Mouse (Mus musculus) small intestine, adult 2 months (tissue): ENCODE measurements around the gene Trim25. TPM values are rescaled to one million over a fixed set of nuclear protein-coding genes. Genes with fewer than 3 reads are reported as not detected.
A peak's percentile ranks its signal among the peaks of the same experiment; 100 is the strongest.

Experiments used
- H3K27ac ChIP-seq: fragments of 200-500 bp; 2 replicates; pipeline ENCODE4 v1.5.1; 2012; ENCODE audit warnings: low read depth, low read length, control low read depth, inconsistent platforms; ENCODE audit not compliant: insufficient read depth
- H3K27me3 ChIP-seq: fragments of 200-500 bp; 2 replicates; pipeline ENCODE4 v1.6.1; 2012; ENCODE audit warnings: mild to moderate bottlenecking, moderate library complexity, low read length, inconsistent platforms; ENCODE audit not compliant: control insufficient read depth, insufficient read depth
- H3K36me3 ChIP-seq: fragments of 200-500 bp; 2 replicates; pipeline ENCODE4 v1.6.1; 2012; ENCODE audit warnings: mild to moderate bottlenecking, low read length, control low read depth, inconsistent platforms; ENCODE audit not compliant: control insufficient read depth, insufficient read depth
- H3K4me1 ChIP-seq: fragments of 200-500 bp; 2 replicates; pipeline ENCODE4 v1.6.1; 2012; ENCODE audit warnings: low read length, inconsistent platforms, mixed read lengths; ENCODE audit not compliant: control insufficient read depth, insufficient read depth, insufficient read length
- H3K4me3 ChIP-seq: fragments of 200-500 bp; 2 replicates; pipeline ENCODE4 v1.5.1; 2012; ENCODE audit warnings: low read depth, mild to moderate bottlenecking, control low read depth, inconsistent platforms, low read length, moderate library complexity
- CTCF ChIP-seq: fragments of 200-500 bp; IDR thresholded peaks from 2 replicates; pipeline ENCODE4 v1.5.1; 2012; ENCODE audit warnings: low read depth, mild to moderate bottlenecking, control low read depth, inconsistent platforms, low read length, moderate library complexity, mixed read lengths; ENCODE audit not compliant: insufficient replicate concordance, insufficient read length; ENCODE audit errors: extremely low read depth
- POLR2A ChIP-seq: fragments of 200-500 bp; IDR thresholded peaks from 2 replicates; pipeline ENCODE4 v1.6.1; 2012; ENCODE audit warnings: low read depth, mild to moderate bottlenecking, control low read depth, inconsistent platforms, low read length, moderate library complexity
- WGBS: fragments of 180-500 bp; shearing (Covaris S2); methylation state at CpG from one replicate; pipeline ENCODE4 v1.1.7; 2018; 5-methylcytosine and 5-hydroxymethylcytosine counted together
- polyA plus RNA-seq: library from polyadenylated mRNA; depleted of rRNA; stranded (reverse); fragments of >200 nt; gene quantifications from 2 replicates; pipeline ENCODE4 v1.2.3, GENCODE M21; 2012

Trim25 gene
- polyA plus RNA-seq, 1 experiment, result 129 TPM

GRCm38 (mm10) chr11:89046021-89046420 is 46.8 kb downstream of the Trim25 start:
- Histone ChIP-seq H3K27ac (no peak overlapping the region), H3K4me1 (no peaks in the 10 kb centered on the region), H3K27me3 (no peaks in the 10 kb centered on the region), H3K4me3 (no peak overlapping the region), H3K36me3 (peaks cover 29% of the 10 kb centered on the region)
- 97% methylated on average over 3 of the region's 3 CpGs for WGBS
- no peak for TF ChIP-seq CTCF
- TF ChIP-seq POLR2A, result no peak

- Histone ChIP-seq H3K4me1 (0 out of 2 replicates have a peak, but pooled peaks cover 5% of the 10 kb centered on the region), H3K27ac (no peak overlapping the region), H3K27me3 (no peaks in the 10 kb centered on the region), H3K4me3 (no peak overlapping the region), H3K36me3 (peaks cover 24% of the 10 kb centered on the region)
- TF ChIP-seq POLR2A (no peak), CTCF (no peak)
- WGBS, result 88% methylated on average over 6 of the region's 6 CpGs
Observed at GRCm38 (mm10) chr11:89051767-89052166, 52.6 kb downstream of the Trim25 start.

DNA sequence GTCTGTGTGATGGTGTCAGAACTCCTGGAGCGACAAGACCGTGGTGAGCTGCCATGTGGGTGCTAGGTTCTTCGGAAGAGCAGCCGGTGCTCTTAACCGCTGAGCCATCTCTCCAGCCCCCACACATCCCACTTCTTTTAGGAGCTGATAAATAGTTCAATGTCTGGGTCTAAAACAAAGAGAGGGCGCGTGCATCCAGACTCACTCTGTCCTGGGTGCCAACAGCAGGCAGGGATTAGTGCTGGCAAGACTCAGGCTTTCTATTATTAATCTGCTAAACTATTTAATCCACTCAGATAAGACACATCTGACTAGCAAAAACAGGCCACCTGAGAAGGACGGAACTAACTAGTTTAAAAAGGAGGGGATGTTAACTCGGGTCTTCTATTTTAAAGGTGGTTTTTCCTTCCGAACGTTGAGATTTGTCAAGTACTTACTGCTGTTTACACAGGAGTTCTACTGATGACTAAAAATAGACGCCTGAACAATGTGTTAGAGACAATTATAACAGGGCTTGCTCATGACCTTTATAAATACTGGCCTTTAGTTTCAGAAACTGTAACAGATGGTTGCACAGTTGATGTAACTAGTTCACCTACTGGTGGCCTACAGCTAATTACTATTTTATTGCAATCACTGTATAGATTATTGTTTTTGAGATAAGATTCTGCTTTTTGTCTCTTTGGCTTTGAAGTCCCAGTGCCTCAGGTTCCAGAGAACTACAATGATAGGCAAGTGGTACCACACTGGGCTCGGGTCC is 56.9 kb downstream of the Trim25 start:
- TF ChIP-seq CTCF, result no peak
- TF ChIP-seq POLR2A, result no peak
- H3K36me3 ChIP-seq, result peaks cover 9% of the 10 kb centered on the region
- whole genome bisulfite sequencing, result 51% methylated on average over 13 of the region's 13 CpGs
- H3K4me1 ChIP-seq, result peaks cover 8% of the 10 kb centered on the region
- no peaks in the 10 kb centered on the region for H3K27me3 ChIP-seq
- no peak overlapping the region for H3K27ac ChIP-seq
- H3K4me3 ChIP-seq, result no peak overlapping the region

- TF ChIP-seq CTCF (peak; percentile 52; the same call in 1 of the 2 replicates), POLR2A (no peak)
- H3K4me1 ChIP-seq, result peaks cover 8% of the 10 kb centered on the region
- no peaks in the 10 kb centered on the region for H3K27me3 ChIP-seq
- H3K4me3 ChIP-seq, result peak overlapping the region; percentile 3; the same call in 1 of the 2 replicates
- WGBS, result 61% methylated on average over 11 of the region's 11 CpGs
- no peak overlapping the region for H3K27ac ChIP-seq
- H3K36me3 ChIP-seq, result peaks cover 4% of the 10 kb centered on the region
Observed at GRCm38 (mm10) chr11:89058515-89059270, 59.5 kb downstream of the Trim25 start.

DNA sequence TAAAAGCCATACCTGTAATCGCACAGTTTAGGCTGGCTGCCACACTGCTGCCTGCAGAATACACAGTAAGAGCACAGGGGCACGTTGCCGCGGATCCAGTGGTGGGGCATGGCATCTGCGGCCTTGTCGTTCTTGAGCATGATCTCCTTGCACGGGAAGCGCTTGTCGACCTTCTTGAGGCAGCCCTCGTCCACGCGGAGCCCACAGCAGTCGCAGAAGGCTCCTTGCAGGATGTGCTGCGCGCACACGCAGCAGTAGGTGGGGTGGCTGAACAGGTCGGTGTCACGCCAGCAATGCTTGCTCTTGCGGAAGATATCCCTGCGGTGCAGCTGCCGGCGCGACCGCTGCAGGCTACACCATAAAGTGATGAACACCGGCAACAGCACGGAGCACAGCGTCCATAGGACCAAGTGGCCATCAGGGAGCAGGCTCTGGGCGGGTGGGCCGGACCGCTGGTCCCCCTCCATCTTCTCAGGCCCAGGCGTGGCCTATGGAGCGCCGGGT is 60.8 kb downstream of the Trim25 start:
- TF ChIP-seq CTCF, result no peak
- TF ChIP-seq POLR2A, result no peak
- Histone ChIP-seq H3K36me3 (peaks cover 2% of the 10 kb centered on the region), H3K4me3 (peak overlapping the region; percentile 78), H3K4me1 (peaks cover 8% of the 10 kb centered on the region), H3K27ac (peak overlapping the region; percentile 6; the same call in 1 of the 2 replicates), H3K27me3 (no peaks in the 10 kb centered on the region)
- under 1% methylated on average over 33 of the region's 33 CpGs for WGBS

GRCm38 (mm10) chr11:89060423-89061089 is 61.4 kb downstream of the Trim25 start:
- peaks cover 8% of the 10 kb centered on the region for H3K4me1 ChIP-seq
- peak overlapping the region; percentile 78 for H3K4me3 ChIP-seq
- H3K27me3 ChIP-seq, result no peaks in the 10 kb centered on the region
- TF ChIP-seq POLR2A (0 out of 2 replicates have a peak, but pooled peaks have one; percentile 1), CTCF (no peak)
- H3K27ac ChIP-seq, result peak overlapping the region; percentile 6; the same call in 1 of the 2 replicates
- under 1% methylated on average over 63 of the region's 63 CpGs for WGBS
- H3K36me3 ChIP-seq, result no peaks in the 10 kb centered on the region
